ENCODE assay signal across 11 mouse cellular contexts in the genomic region with DNA sequence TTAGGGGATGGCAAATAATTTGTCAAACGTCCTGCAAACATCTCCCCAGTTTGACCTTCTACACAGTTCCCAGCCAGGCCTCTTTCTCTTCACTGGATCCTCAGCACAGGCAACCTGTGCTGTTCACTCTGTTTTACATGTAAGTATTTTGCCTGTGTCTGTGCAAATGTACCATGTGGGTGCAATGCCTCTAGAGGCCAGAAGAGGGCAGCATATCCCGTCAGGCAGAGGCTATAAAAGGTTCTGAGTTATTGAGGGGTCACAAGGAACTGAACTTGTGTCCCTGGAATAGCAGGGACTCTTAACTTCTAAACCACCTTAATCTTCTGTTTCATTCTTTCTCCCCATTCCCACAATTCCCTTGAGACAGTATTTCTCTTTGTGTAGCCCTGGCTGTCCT.
DNase-seq lines count a peak whose midpoint lies in the region; ATAC-seq and TF ChIP-seq lines count a peak whose summit lies in the region.
"Had no signal": no experiment of that assay in that cellular context is flagged by ENCODE, and none has a peak within 500 bp of the region (broad histone marks: within the 10 kb centered on the region; RNA-seq: fewer than 3 reads in every experiment).

No protein-coding gene starts in this region.

- DNase-seq in kidney, postnatal 0 days (ENCODE audit: low spot score), result no peak
- peak; percentile 6 for DNase-seq in thymus, postnatal 14 days
- DNase-seq in thymus, postnatal 0 days (ENCODE audit: low spot score), result no peak
- peak; percentile 41 for DNase-seq in ZHBTc4 (ENCODE audit: low read depth, low spot score)
- DNase-seq in testis, postnatal 14 days (ENCODE audit: low spot score), result peak; percentile 8
- DNase-seq: heart, postnatal 36 days; lung, adult 2 months; right cerebral cortex, postnatal 25 days had no signal

- no peak overlapping the region for H3K27ac ChIP-seq in kidney, postnatal 0 days
- no peak overlapping the region for H3K27ac ChIP-seq in kidney, embryonic 15.5 days
- H3K27ac ChIP-seq: intestine, embryonic 15.5 days had no signal

- no peak overlapping the region for H3K4me3 ChIP-seq in kidney, postnatal 0 days (replicated peaks; ENCODE audit: low read depth, low read length)
- no peak overlapping the region for H3K4me3 ChIP-seq in kidney, embryonic 15.5 days (replicated peaks)
- H3K4me3 ChIP-seq: intestine, embryonic 15.5 days had no signal

- no peaks in the 10 kb centered on the region for H3K27me3 ChIP-seq in kidney, postnatal 0 days (ENCODE audit: insufficient read depth, low read length)
- no peaks in the 10 kb centered on the region for H3K27me3 ChIP-seq in kidney, embryonic 15.5 days
- H3K27me3 ChIP-seq: intestine, embryonic 15.5 days had no signal

- H3K36me3 ChIP-seq in kidney, postnatal 0 days (ENCODE audit: insufficient read depth, low read length), result no peaks in the 10 kb centered on the region
- no peaks in the 10 kb centered on the region for H3K36me3 ChIP-seq in kidney, embryonic 15.5 days
- H3K36me3 ChIP-seq: intestine, embryonic 15.5 days had no signal

- 60% methylated on average over 2 of the region's 2 CpGs for WGBS in kidney, postnatal 0 days
- 72% methylated on average over 2 of the region's 2 CpGs for WGBS in kidney, embryonic 15.5 days

- no peak for ATAC-seq in kidney, postnatal 0 days (replicated peaks; ENCODE audit: low FRiP score, low read depth)
- ATAC-seq in kidney, embryonic 15.5 days (replicated peaks; ENCODE audit: low FRiP score), result no peak
- ATAC-seq in frontal cortex, adult (ENCODE audit: low TSS enrichment), result no peak
- ATAC-seq: intestine, embryonic 15.5 days had no signal

- no peak overlapping the region for H3K9ac ChIP-seq in kidney, postnatal 0 days (ENCODE audit: low read depth, low read length)
- H3K9ac ChIP-seq in kidney, embryonic 15.5 days, result no peak overlapping the region
- H3K9ac ChIP-seq: intestine, embryonic 15.5 days had no signal

- no peaks in the 10 kb centered on the region for H3K4me1 ChIP-seq in kidney, postnatal 0 days (replicated peaks; ENCODE audit: insufficient read depth, low read length)
- H3K4me1 ChIP-seq in kidney, embryonic 15.5 days, result 0 out of 2 replicates have a peak, but pooled peaks cover 5% of the 10 kb centered on the region
- H3K4me1 ChIP-seq: intestine, embryonic 15.5 days had no signal

- H3K9me3 ChIP-seq in kidney, postnatal 0 days (replicated peaks; ENCODE audit: low read length), result no peaks in the 10 kb centered on the region
- no peaks in the 10 kb centered on the region; the same call in 1 of the 2 replicates for H3K9me3 ChIP-seq in kidney, embryonic 15.5 days (replicated peaks)
- H3K9me3 ChIP-seq: intestine, embryonic 15.5 days had no signal

- peak; percentile 52; the same call in 1 of the 2 replicates for TF ChIP-seq CTCF in kidney, postnatal 0 days (IDR thresholded peaks at IDR 0.05; ENCODE audit: low read depth)

- H3K4me2 ChIP-seq in kidney, postnatal 0 days (ENCODE audit: low read length), result no peak overlapping the region
- H3K4me2 ChIP-seq in kidney, embryonic 15.5 days, result no peak overlapping the region
- H3K4me2 ChIP-seq: intestine, embryonic 15.5 days had no signal

Comparison
In these comparisons a context has a peak if more than half of its experiments do, and no peak if none do; other contexts are left out.
1. DNase-seq: peak in thymus, postnatal 14 days (single experiment), ZHBTc4 (single experiment) and testis, postnatal 14 days (single experiment); none in kidney, postnatal 0 days (single experiment) and thymus, postnatal 0 days (single experiment).